Mouse (Mus musculus) heart, adult 2 months (tissue): Measurements from ENCODE around the gene Gprasp2. TPM values are rescaled to one million over a fixed set of nuclear protein-coding genes. Genes with fewer than 3 reads are reported as not detected.
A peak's percentile ranks its signal among the peaks of the same experiment; 100 is the strongest.
"Not testable (repeated sequence)": the region's sequence is repeated elsewhere in the genome, so short reads cannot be mapped to it uniquely, and the experiment has no call there.

Experiments
- DNase-seq, 2 experiments: peaks; one replicate each; pipeline ENCODE4 v3.0.0; 2021
- H3K27ac ChIP-seq: fragments of 200-600 bp; 2 replicates; pipeline ENCODE4 v1.8.1; 2022
- H3K27me3 ChIP-seq: fragments of 200-500 bp; 2 replicates; pipeline ENCODE4 v1.6.1; 2012; ENCODE audit warnings: mild to moderate bottlenecking, low read length, inconsistent platforms, mixed read lengths; ENCODE audit not compliant: control insufficient read depth, insufficient read depth
- H3K36me3 ChIP-seq: fragments of 200-500 bp; 2 replicates; pipeline ENCODE4 v1.6.1; 2012; ENCODE audit warnings: low read length, inconsistent platforms; ENCODE audit not compliant: control insufficient read depth, insufficient read depth
- H3K4me1 ChIP-seq: fragments of 200-500 bp; 2 replicates; pipeline ENCODE4 v1.6.1; 2011; ENCODE audit warnings: low read length; ENCODE audit not compliant: control insufficient read depth, insufficient read depth
- H3K4me3 ChIP-seq: fragments of 200-600 bp; 2 replicates; pipeline ENCODE4 v1.8.1; 2022
- H3K79me2 ChIP-seq: fragments of 200-500 bp; replicated peaks from 2 replicates; pipeline ENCODE4 v1.6.1; 2012; ENCODE audit warnings: mild to moderate bottlenecking, inconsistent platforms, low read length, moderate library complexity, mixed read lengths; ENCODE audit not compliant: control insufficient read depth, insufficient read depth
- H3K9ac ChIP-seq: fragments of 200-500 bp; 2 replicates; pipeline ENCODE4 v1.6.1; 2012; ENCODE audit warnings: low read depth, mild to moderate bottlenecking, control low read depth, inconsistent platforms, low read length, mixed read lengths
- CTCF ChIP-seq: fragments of 200-600 bp; IDR thresholded peaks from 2 replicates; pipeline ENCODE4 v1.8.1; 2022; ENCODE audit warnings: antibody characterized with exemption, mild to moderate bottlenecking, moderate library complexity
- EP300 ChIP-seq: fragments of 200-500 bp; IDR thresholded peaks from 2 replicates; pipeline ENCODE4 v1.6.1; 2011; ENCODE audit warnings: low read depth, low read length, control low read depth; ENCODE audit not compliant: insufficient read depth
- POLR2A ChIP-seq: fragments of 200-500 bp; IDR thresholded peaks from 2 replicates; pipeline ENCODE4 v1.6.1; 2011; ENCODE audit warnings: mild to moderate bottlenecking, low read depth, low read length, control low read depth; ENCODE audit not compliant: insufficient read depth
- WGBS: fragments of 180-500 bp; shearing (Covaris S2); methylation state at CpG from one replicate; pipeline ENCODE4 v1.1.7; 2018; 5-methylcytosine and 5-hydroxymethylcytosine counted together
- intact Hi-C: fragments of 180-260 bp; cut with DNase I; formaldehyde crosslinking; loops from one replicate; pipeline ENCODE4 v1.15.1; 2025
- long read RNA-seq: library from polyadenylated mRNA; stranded (forward); transcript quantifications from one replicate; pipeline ENCODE4 v2.0.0, GENCODE M21; 2021
- polyA plus RNA-seq: library from polyadenylated mRNA; depleted of rRNA; stranded (reverse); fragments of >200 nt; gene quantifications from 2 replicates; pipeline ENCODE4 v1.2.3, GENCODE M21; 2012; rRNA removed
- total RNA-seq, 2 experiments: library from RNA; stranded (reverse); gene quantifications; 2 replicates each; pipeline ENCODE4 v1.2.3; 2021

Gprasp2 gene
- total RNA-seq: 1 to 10 TPM; 1.2 to 3.5 TPM
- polyA plus RNA-seq: 1.9 and 2.1 TPM in 2 replicates
- long read RNA-seq, partial matches to known transcripts: 0 of 2 reads
- long read RNA-seq, other reads (novel, unspliced or antisense): 2 of 2 reads

DNA sequence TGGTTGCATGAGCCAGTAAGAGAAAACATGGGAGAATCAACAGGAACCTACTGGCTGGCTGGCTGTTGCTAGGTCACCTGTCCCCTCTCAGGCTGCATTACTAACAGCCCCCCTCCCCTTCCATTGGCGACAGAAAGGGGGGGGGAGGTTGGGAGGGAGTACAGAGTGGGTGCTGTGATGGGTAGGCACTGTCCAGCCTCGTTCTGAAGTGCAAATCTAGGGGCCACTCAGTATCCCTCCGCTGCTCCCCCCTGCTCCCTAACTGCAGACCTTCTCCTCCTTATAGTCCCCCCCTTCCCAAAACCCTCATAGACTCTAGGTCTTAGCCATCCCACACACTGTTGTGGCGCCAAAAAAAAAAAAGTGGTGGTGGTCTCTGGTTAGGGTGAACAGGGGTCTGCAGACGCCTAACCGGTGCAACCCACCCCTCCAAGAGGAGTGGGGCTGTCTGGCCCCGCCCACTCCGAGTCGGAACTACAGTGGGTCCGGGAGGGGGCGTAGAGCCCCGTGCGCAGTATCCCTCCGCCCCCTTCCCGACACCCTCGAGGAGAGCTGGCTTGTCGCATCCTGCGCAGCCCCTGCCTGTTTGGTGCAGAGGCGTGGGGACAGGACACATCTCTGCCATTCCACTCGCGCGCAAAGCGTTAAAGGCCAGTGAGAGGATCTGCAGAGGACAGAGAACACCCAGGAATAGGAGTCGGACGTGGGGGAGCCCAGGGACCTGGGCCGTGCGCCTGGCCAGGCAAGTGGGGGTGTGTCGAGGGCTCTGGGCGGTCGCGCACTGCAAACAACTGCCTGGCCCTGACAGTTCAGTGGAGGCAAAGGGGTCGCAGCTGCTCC, at the start of gene Gprasp2:
TSS of gene Gprasp2 (plus strand) at position 514 of the 840 bp plus-strand sequence.
- peak; percentile 4 to 31 for DNase-seq
- peak within 1 kb of the TSS; percentile 46; the same call in 1 of the 2 replicates for H3K9ac ChIP-seq
- H3K79me2 ChIP-seq, H3K36me3 ChIP-seq, H3K4me1 ChIP-seq, H3K27me3 ChIP-seq, H3K4me3 ChIP-seq, H3K27ac ChIP-seq, intact Hi-C loops: not testable (repeated sequence)
- 21% methylated on average over 32 of the region's 32 CpGs for WGBS

DNA sequence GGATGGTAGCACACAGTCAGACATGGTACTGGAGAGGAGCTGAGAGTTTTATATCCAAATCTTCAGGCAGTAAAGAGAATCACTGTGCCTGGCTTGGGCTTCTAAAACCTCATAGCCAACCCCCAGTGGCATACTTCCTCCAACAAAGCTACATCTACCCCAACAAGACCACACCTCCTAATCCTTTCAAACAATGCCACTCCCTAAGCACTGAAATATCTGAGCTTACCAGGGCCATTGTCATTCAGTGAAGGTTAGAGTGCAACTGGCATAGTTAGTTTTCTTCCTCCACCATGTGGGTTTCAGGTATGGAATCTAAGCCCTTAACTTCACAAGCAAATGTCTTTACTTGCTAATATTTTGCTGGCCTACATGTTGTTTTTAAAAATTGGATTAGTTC, 47.3 kb upstream of the Gprasp2 start:
- Histone ChIP-seq H3K4me3 (no peak overlapping the region), H3K9ac (no peak overlapping the region), H3K27ac (no peak overlapping the region), H3K36me3 (no peaks in the 10 kb centered on the region), H3K79me2 (no peaks in the 10 kb centered on the region), H3K27me3 (no peaks in the 10 kb centered on the region), H3K4me1 (no peaks in the 10 kb centered on the region)
- intact Hi-C loops: no loop called here
- DNase-seq: no peak
- TF ChIP-seq CTCF: no peak
- no peak for TF ChIP-seq EP300
- TF ChIP-seq POLR2A: no peak

- intact Hi-C loops: no loop called here
- H3K27ac ChIP-seq: no peak overlapping the region
- DNase-seq: no peak
- H3K79me2 ChIP-seq: no peaks in the 10 kb centered on the region
- no peak overlapping the region for H3K9ac ChIP-seq
- no peaks in the 10 kb centered on the region for H3K36me3 ChIP-seq
- no peaks in the 10 kb centered on the region for H3K4me1 ChIP-seq
- 62% methylated on average over 6 of the region's 6 CpGs for WGBS
- no peaks in the 10 kb centered on the region for H3K27me3 ChIP-seq
- TF ChIP-seq EP300: no peak
- no peak for TF ChIP-seq CTCF
- no peak for TF ChIP-seq POLR2A
- no peak overlapping the region for H3K4me3 ChIP-seq
These were observed 46.5 kb upstream of the Gprasp2 start for GRCm38 (mm10) chrX:135792326-135792725.

- H3K27me3 ChIP-seq, H3K79me2 ChIP-seq, intact Hi-C loops, H3K4me1 ChIP-seq, H3K36me3 ChIP-seq, H3K27ac ChIP-seq: not testable (repeated sequence)
- H3K9ac ChIP-seq: peak overlapping the region; percentile 43; the same call in 1 of the 2 replicates
- 20% methylated on average over 26 of the region's 27 CpGs for WGBS
- peak overlapping the region; percentile 42 for H3K4me3 ChIP-seq
- DNase-seq: peak in 1 of 2 experiments; percentile 39
These were observed 43.1 kb upstream of the Gprasp2 start for GRCm38 (mm10) chrX:135795591-135796304.

DNA sequence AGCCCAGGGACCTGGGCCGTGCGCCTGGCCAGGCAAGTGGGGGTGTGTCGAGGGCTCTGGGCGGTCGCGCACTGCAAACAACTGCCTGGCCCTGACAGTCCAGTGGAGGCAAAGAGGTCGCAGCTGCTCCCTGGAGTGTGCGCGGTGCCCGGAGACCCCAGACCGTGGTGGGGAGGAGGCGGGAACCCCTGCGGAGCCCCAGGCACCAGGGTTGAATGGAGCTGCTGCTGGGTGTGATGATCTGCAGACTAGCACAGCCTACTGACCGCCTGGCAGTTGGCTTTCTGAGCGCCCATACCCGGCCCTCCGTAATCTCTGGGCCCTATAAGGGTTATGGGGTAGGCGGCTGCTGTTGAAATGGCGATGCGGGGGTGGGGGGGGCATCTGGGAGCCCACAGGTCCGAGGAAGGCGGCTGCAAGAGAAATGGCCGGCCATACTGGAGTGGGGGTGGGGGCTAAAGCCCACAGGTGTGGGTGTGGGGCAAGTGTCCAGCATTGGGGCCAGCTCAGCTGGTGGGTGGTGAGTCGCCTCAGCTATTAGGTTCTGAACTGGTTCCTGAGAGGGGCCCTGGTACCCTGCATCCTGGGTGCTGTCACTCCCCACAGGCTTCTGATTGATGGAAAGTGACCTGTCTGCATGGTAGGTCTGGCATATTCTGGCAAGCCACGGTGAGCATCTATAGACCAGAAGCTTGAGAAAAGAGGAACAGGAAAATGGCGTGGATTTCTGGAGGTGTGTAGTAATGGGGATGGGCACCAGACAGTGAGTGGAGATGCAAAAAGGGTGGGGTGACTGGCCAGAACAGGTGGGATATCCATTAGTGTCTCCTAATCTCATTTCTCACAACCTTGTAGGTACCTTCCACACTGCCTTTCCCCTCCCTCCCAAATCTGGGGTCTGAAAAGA, 42.3 kb upstream of the Gprasp2 start:
- intact Hi-C loops, H3K27me3 ChIP-seq, H3K4me1 ChIP-seq, H3K79me2 ChIP-seq, H3K36me3 ChIP-seq, H3K27ac ChIP-seq: not testable (repeated sequence)
- DNase-seq: peak; percentile 3 to 46
- Histone ChIP-seq H3K4me3 (peak overlapping the region; percentile 42), H3K9ac (peak overlapping the region; percentile 43)
- WGBS: 22% methylated on average over 25 of the region's 26 CpGs

DNA sequence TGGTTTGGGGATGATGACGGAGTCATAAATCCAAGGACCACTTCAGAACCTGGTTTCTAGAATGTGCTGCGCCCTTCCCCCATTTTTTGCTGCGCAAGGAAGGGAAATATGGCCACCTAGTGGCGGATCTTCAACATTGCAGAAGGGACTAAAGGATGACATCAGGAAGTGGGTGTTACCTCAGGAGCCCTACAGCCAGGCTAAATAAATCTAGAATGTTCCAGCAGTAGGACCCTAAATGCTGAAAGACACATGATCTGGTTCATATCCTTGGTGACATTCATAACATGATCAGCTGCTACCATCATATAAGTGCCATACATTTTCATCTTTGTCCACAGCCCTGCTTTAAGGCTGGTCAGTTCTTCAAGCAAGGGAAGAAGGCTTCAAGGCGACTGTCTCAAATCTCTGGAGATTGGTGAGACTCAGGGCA, 41.6 kb upstream of the Gprasp2 start, which contains the start of gene Bhlhb9:
TSS of gene Bhlhb9 (plus strand) at position 383 of the 433 bp plus-strand sequence.
- H3K79me2 ChIP-seq, H3K27me3 ChIP-seq, intact Hi-C loops, H3K36me3 ChIP-seq, H3K4me1 ChIP-seq, H3K27ac ChIP-seq: not testable (repeated sequence)
- peak within 1 kb of the TSS; percentile 42 for H3K4me3 ChIP-seq
- peak within 1 kb of the TSS; percentile 43 for H3K9ac ChIP-seq
- TF ChIP-seq CTCF: peak; percentile 63
- peak; percentile 35 to 38 for DNase-seq
- 13% methylated on average over 3 of the region's 5 CpGs for WGBS
